Mouse (Mus musculus) lung, adult 2 months (tissue): ENCODE measurements around the gene Prdm16.

Experiments used
- CTCF ChIP-seq: fragments of 200-500 bp; IDR thresholded peaks from 2 replicates; pipeline ENCODE4 v1.5.1; 2011; ENCODE audit warnings: mild to moderate bottlenecking, low read length, control low read depth; ENCODE audit not compliant: insufficient read depth
- POLR2A ChIP-seq: fragments of 200-500 bp; IDR thresholded peaks from 2 replicates; pipeline ENCODE4 v1.6.1; 2011; ENCODE audit warnings: low read depth, mild to moderate bottlenecking, control low read depth, low read length, borderline replicate concordance; ENCODE audit errors: extremely low read depth

DNA sequence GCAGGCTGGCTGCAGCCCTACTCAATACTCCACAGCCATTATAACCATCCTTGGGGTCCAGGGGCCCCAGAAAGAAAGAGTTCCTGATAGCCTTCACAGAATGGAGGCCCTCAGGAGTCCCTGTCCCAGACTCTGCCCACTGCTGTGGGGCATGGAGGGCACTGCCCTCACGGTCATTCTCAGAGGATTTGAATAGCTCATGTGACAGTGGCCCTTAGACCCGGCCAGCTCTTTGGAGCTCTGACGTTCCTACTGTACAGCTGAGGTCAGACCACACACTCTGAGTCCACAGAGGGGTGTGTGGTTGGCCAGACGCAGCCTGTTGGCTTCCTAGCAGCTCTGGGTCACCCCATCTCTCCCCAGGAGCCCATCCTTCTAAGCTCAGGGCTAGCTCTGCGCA, 100.6 kb downstream of the Prdm16 start:
- TF ChIP-seq CTCF (no peak), POLR2A (no peak)
